Mouse (Mus musculus) intestine, embryonic 16.5 days (tissue): ENCODE measurements at regions not wholly inside any gene's neighbourhood (a gene's known extent, or its start where the extent isn't known, plus 50 kb on each side); places are given as distances from the start of the nearest gene placed in this dataset.

Source experiments
- ATAC-seq: fragments of 200-750 bp; cut with Nextera tagmentation; 2 replicates; pipeline ENCODE4 v1.8.0; 2017; ENCODE audit warnings: moderate TSS enrichment, moderate library complexity
- H3K27ac ChIP-seq: fragments of 300-500 bp; sonication (generic); 2 replicates; pipeline ENCODE4 v1.5.1; 2014; ENCODE audit warnings: mild to moderate bottlenecking, low read length
- H3K27me3 ChIP-seq: fragments of 300-500 bp; sonication (generic); replicated peaks from 2 replicates; pipeline ENCODE4 v1.6.1; 2014; ENCODE audit warnings: low read length, control low read depth, mixed read lengths; ENCODE audit not compliant: control insufficient read depth, insufficient read depth
- H3K36me3 ChIP-seq: fragments of 300-500 bp; sonication (generic); 2 replicates; pipeline ENCODE4 v1.6.1; 2014; ENCODE audit warnings: low read length, control low read depth; ENCODE audit not compliant: control insufficient read depth, insufficient read depth
- H3K4me1 ChIP-seq: fragments of 300-500 bp; sonication (generic); 2 replicates; pipeline ENCODE4 v1.6.1; 2014; ENCODE audit warnings: low read length, control low read depth, mixed read lengths; ENCODE audit not compliant: control insufficient read depth, insufficient read depth
- H3K4me2 ChIP-seq: fragments of 300-500 bp; sonication (generic); 2 replicates; pipeline ENCODE4 v1.6.1; 2014; ENCODE audit warnings: low read depth, low read length, control low read depth
- H3K4me3 ChIP-seq: fragments of 300-500 bp; sonication (generic); 2 replicates; pipeline ENCODE4 v1.5.1; 2014; ENCODE audit warnings: mild to moderate bottlenecking, low read length
- H3K9ac ChIP-seq: fragments of 300-500 bp; sonication (generic); 2 replicates; pipeline ENCODE4 v1.6.1; 2014; ENCODE audit warnings: low read depth, low read length
- H3K9me3 ChIP-seq: fragments of 300-500 bp; sonication (generic); 2 replicates; pipeline ENCODE4 v1.6.1; 2016; ENCODE audit warnings: low read length, control low read depth; ENCODE audit not compliant: control insufficient read depth
- WGBS: fragments of 180-500 bp; shearing (Covaris S2); extraction: QIAGEN DNeasy Blood & Tissue Kit; methylation state at CpG from one replicate; pipeline ENCODE4 v1.1.7; 2014; 5-methylcytosine and 5-hydroxymethylcytosine counted together

GRCm38 (mm10) chr12:106676566-106676965 lies 666.5 kb downstream of the Vrk1 start:
- Histone ChIP-seq H3K27me3 (no peaks in the 10 kb centered on the region), H3K4me1 (no peaks in the 10 kb centered on the region), H3K4me3 (no peak overlapping the region), H3K9ac (no peak overlapping the region), H3K36me3 (no peaks in the 10 kb centered on the region), H3K4me2 (no peak overlapping the region), H3K27ac (no peak overlapping the region), H3K9me3 (no peaks in the 10 kb centered on the region)
- ATAC-seq = no peak
- WGBS = 53% methylated on average over 7 of the region's 7 CpGs

- no peaks in the 10 kb centered on the region for H3K4me1 ChIP-seq
- no peaks in the 10 kb centered on the region for H3K9me3 ChIP-seq
- ATAC-seq = no peak
- 79% methylated on average over 5 of the region's 5 CpGs for whole genome bisulfite sequencing
- H3K27ac ChIP-seq = no peak overlapping the region
- H3K27me3 ChIP-seq = no peaks in the 10 kb centered on the region
- no peaks in the 10 kb centered on the region for H3K36me3 ChIP-seq
- no peak overlapping the region for H3K4me3 ChIP-seq
- H3K4me2 ChIP-seq = no peak overlapping the region
- no peak overlapping the region for H3K9ac ChIP-seq
These were observed 676.0 kb downstream of the Vrk1 start for GRCm38 (mm10) chr12:106685986-106686385.

GRCm38 (mm10) chr12:106687751-106688150 lies 677.7 kb downstream of the Vrk1 start:
- Histone ChIP-seq H3K36me3 (no peaks in the 10 kb centered on the region), H3K27ac (no peak overlapping the region), H3K9ac (no peak overlapping the region), H3K4me2 (no peak overlapping the region), H3K27me3 (no peaks in the 10 kb centered on the region), H3K4me3 (no peak overlapping the region), H3K9me3 (no peaks in the 10 kb centered on the region), H3K4me1 (no peaks in the 10 kb centered on the region)
- no peak for ATAC-seq
- WGBS = 33% methylated on average over 12 of the region's 12 CpGs

- H3K27me3 ChIP-seq = no peaks in the 10 kb centered on the region
- H3K9ac ChIP-seq = no peak overlapping the region
- no peak overlapping the region for H3K4me2 ChIP-seq
- H3K36me3 ChIP-seq = no peaks in the 10 kb centered on the region
- no peak overlapping the region for H3K4me3 ChIP-seq
- no peak overlapping the region for H3K27ac ChIP-seq
- no peaks in the 10 kb centered on the region for H3K4me1 ChIP-seq
- no peaks in the 10 kb centered on the region for H3K9me3 ChIP-seq
- WGBS = 78% methylated on average over 17 of the region's 17 CpGs
- no peak for ATAC-seq
These were observed 678.2 kb downstream of the Vrk1 start for GRCm38 (mm10) chr12:106688156-106688740.

GRCm38 (mm10) chr12:106702958-106703357 lies 692.9 kb downstream of the Vrk1 start:
- Histone ChIP-seq H3K9ac (no peak overlapping the region), H3K9me3 (no peaks in the 10 kb centered on the region), H3K27me3 (no peaks in the 10 kb centered on the region), H3K4me3 (no peak overlapping the region), H3K4me1 (no peaks in the 10 kb centered on the region), H3K27ac (no peak overlapping the region), H3K36me3 (no peaks in the 10 kb centered on the region), H3K4me2 (no peak overlapping the region)
- ATAC-seq = no peak
- 94% methylated on average over 5 of the region's 5 CpGs for WGBS

- Histone ChIP-seq H3K9me3 (no peaks in the 10 kb centered on the region), H3K4me3 (no peak overlapping the region), H3K27me3 (no peaks in the 10 kb centered on the region), H3K4me2 (no peak overlapping the region), H3K27ac (no peak overlapping the region), H3K9ac (no peak overlapping the region), H3K4me1 (no peaks in the 10 kb centered on the region), H3K36me3 (no peaks in the 10 kb centered on the region)
- ATAC-seq = no peak
- WGBS = 60% methylated on average over 9 of the region's 9 CpGs
These were observed 711.4 kb downstream of the Vrk1 start for GRCm38 (mm10) chr12:106721271-106722009.

GRCm38 (mm10) chr12:106722010-106722362 lies 712.0 kb downstream of the Vrk1 start:
- H3K9me3 ChIP-seq = no peaks in the 10 kb centered on the region
- no peak overlapping the region for H3K27ac ChIP-seq
- H3K27me3 ChIP-seq = no peaks in the 10 kb centered on the region
- WGBS = 66% methylated on average over 2 of the region's 2 CpGs
- H3K9ac ChIP-seq = no peak overlapping the region
- no peaks in the 10 kb centered on the region for H3K36me3 ChIP-seq
- H3K4me3 ChIP-seq = no peak overlapping the region
- no peak overlapping the region for H3K4me2 ChIP-seq
- ATAC-seq = no peak
- no peaks in the 10 kb centered on the region for H3K4me1 ChIP-seq

- no peak for ATAC-seq
- WGBS = 83% methylated on average over 4 of the region's 4 CpGs
- no peak overlapping the region for H3K4me3 ChIP-seq
- H3K36me3 ChIP-seq = no peaks in the 10 kb centered on the region
- H3K27me3 ChIP-seq = no peaks in the 10 kb centered on the region
- H3K9ac ChIP-seq = no peak overlapping the region
- H3K4me2 ChIP-seq = no peak overlapping the region
- no peak overlapping the region for H3K27ac ChIP-seq
- H3K4me1 ChIP-seq = no peaks in the 10 kb centered on the region
- no peaks in the 10 kb centered on the region for H3K9me3 ChIP-seq
These were observed 712.7 kb downstream of the Vrk1 start for GRCm38 (mm10) chr12:106722761-106723160.

GRCm38 (mm10) chr12:106726920-106727319 lies 716.9 kb downstream of the Vrk1 start:
- no peak overlapping the region for H3K4me2 ChIP-seq
- no peaks in the 10 kb centered on the region for H3K9me3 ChIP-seq
- no peaks in the 10 kb centered on the region for H3K4me1 ChIP-seq
- H3K4me3 ChIP-seq = no peak overlapping the region
- no peak overlapping the region for H3K9ac ChIP-seq
- 85% methylated on average over 8 of the region's 8 CpGs for WGBS
- no peaks in the 10 kb centered on the region for H3K27me3 ChIP-seq
- H3K36me3 ChIP-seq = no peaks in the 10 kb centered on the region
- no peak for ATAC-seq
- no peak overlapping the region for H3K27ac ChIP-seq

GRCm38 (mm10) chr12:106727486-106727885 lies 717.5 kb downstream of the Vrk1 start:
- WGBS = 94% methylated on average over 3 of the region's 3 CpGs

More at GRCm38 (mm10) chr12:106727486-106727885, 717.5 kb downstream of the Vrk1 start:
- H3K4me1 ChIP-seq = no peaks in the 10 kb centered on the region
- no peaks in the 10 kb centered on the region for H3K9me3 ChIP-seq
- no peak overlapping the region for H3K4me3 ChIP-seq
- H3K27ac ChIP-seq = no peak overlapping the region
- no peaks in the 10 kb centered on the region for H3K27me3 ChIP-seq
- no peak overlapping the region for H3K4me2 ChIP-seq
- no peak for ATAC-seq
- H3K9ac ChIP-seq = no peak overlapping the region
- no peaks in the 10 kb centered on the region for H3K36me3 ChIP-seq
